Mouse (Mus musculus) heart, embryonic 11.5 days (tissue): ENCODE measurements around the gene Gm10277. TPM values are rescaled to one million over a fixed set of nuclear protein-coding genes. Genes with fewer than 3 reads are reported as not detected.

Experiments used
- ATAC-seq: fragments of 200-750 bp; cut with Nextera tagmentation; replicated peaks from 2 replicates; pipeline ENCODE4 v1.8.0; 2017; ENCODE audit warnings: moderate library complexity; ENCODE audit not compliant: insufficient number of reproducible peaks, low FRiP score, low TSS enrichment
- H3K27ac ChIP-seq: fragments of 300-500 bp; sonication (generic); 2 replicates; pipeline ENCODE4 v1.5.1; 2014; ENCODE audit warnings: mild to moderate bottlenecking, low read depth, low read length
- H3K27me3 ChIP-seq: fragments of 300-500 bp; sonication (generic); 2 replicates; pipeline ENCODE4 v1.6.1; 2014; ENCODE audit warnings: mild to moderate bottlenecking, low read length, mixed read lengths; ENCODE audit not compliant: control insufficient read depth, insufficient read depth
- H3K36me3 ChIP-seq: fragments of 300-500 bp; sonication (generic); 2 replicates; pipeline ENCODE4 v1.6.1; 2014; ENCODE audit warnings: mild to moderate bottlenecking, low read length, moderate library complexity, mixed read lengths; ENCODE audit not compliant: control insufficient read depth, insufficient read depth
- H3K4me1 ChIP-seq: fragments of 300-500 bp; sonication (generic); 2 replicates; pipeline ENCODE4 v1.6.1; 2014; ENCODE audit warnings: low read length; ENCODE audit not compliant: control insufficient read depth, insufficient read depth
- H3K4me2 ChIP-seq: fragments of 300-500 bp; sonication (generic); 2 replicates; pipeline ENCODE4 v1.6.1; 2014; ENCODE audit warnings: mild to moderate bottlenecking, moderate library complexity
- H3K4me3 ChIP-seq: fragments of 300-500 bp; sonication (generic); 2 replicates; pipeline ENCODE4 v1.5.1; 2014; ENCODE audit warnings: low read depth, low read length
- H3K9ac ChIP-seq: fragments of 300-500 bp; sonication (generic); 2 replicates; pipeline ENCODE4 v1.6.1; 2014; ENCODE audit warnings: mild to moderate bottlenecking, low read depth, low read length, moderate library complexity
- H3K9me3 ChIP-seq: fragments of 300-500 bp; sonication (generic); replicated peaks from 2 replicates; pipeline ENCODE4 v1.6.1; 2016; ENCODE audit warnings: low read length; ENCODE audit not compliant: control insufficient read depth
- WGBS: fragments of 180-500 bp; shearing (Covaris S2); extraction: QIAGEN DNeasy Blood & Tissue Kit; methylation state at CpG from one replicate; pipeline ENCODE4 v1.1.7; 2014; ENCODE audit not compliant: insufficient replicate concordance; 5-methylcytosine and 5-hydroxymethylcytosine counted together
- polyA plus RNA-seq: library from polyadenylated mRNA; unstranded; fragments of >200 nt; fragmentation: Nextera tagmentation; extraction: Ambion mirVana; gene quantifications from 2 replicates; pipeline ENCODE4 v1.2.1, GENCODE M21; 2014

The Gm10277 gene
- polyA plus RNA-seq, 1 experiment from 2014 or later = 0.87 TPM

DNA sequence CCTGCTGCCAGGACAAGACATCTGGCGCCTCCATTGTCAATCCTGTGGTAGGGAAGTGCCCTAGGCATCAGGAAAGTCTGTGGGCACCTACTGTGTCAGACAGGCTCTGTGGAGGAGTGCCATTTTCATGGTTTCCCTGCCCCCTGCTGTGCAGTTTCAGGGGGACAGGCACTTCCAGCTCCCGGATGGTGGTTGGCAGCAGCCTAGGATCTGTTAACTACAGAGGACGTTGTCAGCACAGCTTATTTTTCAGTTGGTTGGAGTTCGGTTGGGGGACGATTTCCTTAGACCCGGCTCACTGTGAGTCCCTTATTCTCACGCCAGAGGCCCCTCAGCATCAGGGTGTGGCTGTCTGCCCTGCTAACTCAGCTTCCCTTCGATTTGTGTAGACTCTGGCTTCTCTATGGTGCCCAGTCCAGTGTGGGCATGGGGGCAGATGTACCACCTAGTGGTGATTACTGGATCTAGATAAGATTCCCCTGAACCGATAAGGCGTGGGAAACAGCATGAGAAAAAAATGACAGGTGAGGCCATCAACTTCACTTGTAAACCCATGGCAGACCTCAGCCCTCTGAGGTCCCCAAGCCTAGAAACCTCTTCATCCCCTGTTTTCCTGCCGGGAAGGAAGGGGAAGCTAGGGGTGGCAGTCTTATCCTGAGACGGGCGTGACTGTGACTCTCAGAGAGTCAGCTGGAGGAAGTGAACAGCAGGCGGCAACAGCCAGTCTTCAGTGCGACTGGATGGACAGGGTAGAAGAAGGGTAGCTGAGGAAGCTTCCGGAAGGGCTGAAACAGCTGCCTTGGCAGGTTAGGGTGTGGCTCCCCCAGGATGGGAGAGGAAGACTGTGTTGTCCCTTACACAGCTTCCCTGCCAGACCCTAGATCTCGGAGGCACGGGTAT is 3.5 kb downstream of the Gm10277 start:
- H3K27ac ChIP-seq = peak overlapping the region; percentile 96
- H3K4me1 ChIP-seq = peaks cover 43% of the 10 kb centered on the region
- 42% methylated on average over 18 of the region's 18 CpGs for WGBS
- peak overlapping the region; percentile 33 for H3K4me2 ChIP-seq
- H3K9ac ChIP-seq = peak overlapping the region; percentile 23; the same call in 1 of the 2 replicates
- ATAC-seq = no peak; the same call in 1 of the 2 replicates
- no peaks in the 10 kb centered on the region for H3K9me3 ChIP-seq
- no peak overlapping the region for H3K4me3 ChIP-seq
- H3K36me3 ChIP-seq = no peaks in the 10 kb centered on the region
- no peaks in the 10 kb centered on the region for H3K27me3 ChIP-seq

GRCm38 (mm10) chr11:77783211-77783746 is 4.3 kb downstream of the Gm10277 start:
- H3K9me3 ChIP-seq = no peaks in the 10 kb centered on the region
- peak overlapping the region; percentile 28; the same call in 1 of the 2 replicates for H3K9ac ChIP-seq
- peak overlapping the region; percentile 96; the same call in 1 of the 2 replicates for H3K27ac ChIP-seq
- peak overlapping the region; percentile 31; the same call in 1 of the 2 replicates for H3K4me2 ChIP-seq
- no peak overlapping the region for H3K4me3 ChIP-seq
- no peak; the same call in 1 of the 2 replicates for ATAC-seq
- peaks cover 46% of the 10 kb centered on the region for H3K4me1 ChIP-seq
- WGBS = 55% methylated on average over 10 of the region's 10 CpGs
- H3K27me3 ChIP-seq = no peaks in the 10 kb centered on the region
- H3K36me3 ChIP-seq = no peaks in the 10 kb centered on the region

GRCm38 (mm10) chr11:77782104-77782815 is 5.3 kb downstream of the Gm10277 start:
- Histone ChIP-seq H3K9me3 (no peaks in the 10 kb centered on the region), H3K27ac (no peak overlapping the region), H3K27me3 (no peaks in the 10 kb centered on the region), H3K4me3 (no peak overlapping the region), H3K4me2 (no peak overlapping the region), H3K4me1 (peaks cover 46% of the 10 kb centered on the region), H3K9ac (no peak overlapping the region), H3K36me3 (no peaks in the 10 kb centered on the region)
- no peak for ATAC-seq
- 81% methylated on average over 7 of the region's 7 CpGs for WGBS

DNA sequence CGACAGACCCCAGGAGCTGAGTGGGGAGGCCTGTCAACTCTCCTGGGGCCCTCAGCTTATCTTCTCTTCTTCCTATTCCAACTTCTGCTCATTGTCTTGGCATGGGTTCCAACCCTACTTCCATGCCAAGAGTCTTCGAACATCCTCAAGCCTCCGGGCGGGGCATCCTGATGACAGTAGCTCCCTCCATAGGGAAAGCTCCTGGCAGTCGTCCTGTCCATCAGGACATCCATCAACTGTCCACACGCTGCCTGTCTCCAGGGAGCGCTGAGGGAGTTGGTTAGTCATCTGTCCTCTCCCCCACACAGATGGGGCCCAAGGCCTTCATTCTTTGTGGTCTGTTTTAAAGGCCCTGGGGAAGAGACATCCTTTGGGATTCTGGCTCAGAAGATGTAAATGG is 6.5 kb downstream of the Gm10277 start:
- no peaks in the 10 kb centered on the region for H3K9me3 ChIP-seq
- peaks cover 42% of the 10 kb centered on the region for H3K4me1 ChIP-seq
- no peaks in the 10 kb centered on the region for H3K36me3 ChIP-seq
- WGBS = 54% methylated on average over 7 of the region's 7 CpGs
- no peak overlapping the region for H3K4me3 ChIP-seq
- no peaks in the 10 kb centered on the region for H3K27me3 ChIP-seq
- ATAC-seq = no peak
- no peak overlapping the region for H3K4me2 ChIP-seq
- H3K9ac ChIP-seq = no peak overlapping the region
- no peak overlapping the region for H3K27ac ChIP-seq

GRCm38 (mm10) chr11:77779240-77779639 is 8.3 kb downstream of the Gm10277 start:
- Histone ChIP-seq H3K27me3 (no peaks in the 10 kb centered on the region), H3K4me3 (no peak overlapping the region), H3K9me3 (no peaks in the 10 kb centered on the region), H3K9ac (no peak overlapping the region), H3K36me3 (no peaks in the 10 kb centered on the region), H3K27ac (no peak overlapping the region), H3K4me1 (peaks cover 31% of the 10 kb centered on the region), H3K4me2 (no peak overlapping the region)
- WGBS = 30% methylated on average over 1 of the region's 1 CpGs
- ATAC-seq = no peak

GRCm38 (mm10) chr11:77777937-77778336 is 9.6 kb downstream of the Gm10277 start:
- H3K4me2 ChIP-seq = no peak overlapping the region
- no peak overlapping the region for H3K27ac ChIP-seq
- 89% methylated on average over 17 of the region's 17 CpGs for WGBS
- ATAC-seq = no peak
- H3K9me3 ChIP-seq = no peaks in the 10 kb centered on the region
- no peak overlapping the region for H3K4me3 ChIP-seq
- H3K4me1 ChIP-seq = peaks cover 18% of the 10 kb centered on the region
- no peaks in the 10 kb centered on the region for H3K27me3 ChIP-seq
- H3K36me3 ChIP-seq = no peaks in the 10 kb centered on the region
- H3K9ac ChIP-seq = no peak overlapping the region

DNA sequence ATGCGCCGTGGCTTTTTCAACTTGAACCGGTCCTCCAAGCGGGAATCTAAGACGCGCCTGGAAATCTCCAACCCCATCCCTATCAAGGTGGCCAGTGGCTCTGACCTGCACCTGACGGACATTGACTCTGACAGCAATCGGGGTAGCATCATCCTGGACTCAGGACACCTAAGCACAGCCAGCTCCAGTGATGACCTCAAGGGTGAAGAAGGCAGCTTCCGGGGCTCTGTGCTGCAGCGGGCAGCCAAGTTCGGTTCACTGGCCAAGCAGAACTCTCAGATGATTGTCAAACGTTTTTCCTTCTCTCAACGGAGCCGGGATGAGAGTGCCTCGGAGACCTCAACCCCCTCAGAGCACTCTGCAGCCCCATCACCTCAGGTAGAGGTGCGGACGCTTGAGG is 10.1 kb downstream of the Gm10277 start:
- Histone ChIP-seq H3K36me3 (no peaks in the 10 kb centered on the region), H3K4me2 (no peak overlapping the region), H3K9ac (no peak overlapping the region), H3K27me3 (no peaks in the 10 kb centered on the region), H3K4me1 (peaks cover 22% of the 10 kb centered on the region), H3K4me3 (no peak overlapping the region), H3K9me3 (no peaks in the 10 kb centered on the region), H3K27ac (no peak overlapping the region)
- no peak for ATAC-seq
- WGBS = 86% methylated on average over 17 of the region's 17 CpGs

DNA sequence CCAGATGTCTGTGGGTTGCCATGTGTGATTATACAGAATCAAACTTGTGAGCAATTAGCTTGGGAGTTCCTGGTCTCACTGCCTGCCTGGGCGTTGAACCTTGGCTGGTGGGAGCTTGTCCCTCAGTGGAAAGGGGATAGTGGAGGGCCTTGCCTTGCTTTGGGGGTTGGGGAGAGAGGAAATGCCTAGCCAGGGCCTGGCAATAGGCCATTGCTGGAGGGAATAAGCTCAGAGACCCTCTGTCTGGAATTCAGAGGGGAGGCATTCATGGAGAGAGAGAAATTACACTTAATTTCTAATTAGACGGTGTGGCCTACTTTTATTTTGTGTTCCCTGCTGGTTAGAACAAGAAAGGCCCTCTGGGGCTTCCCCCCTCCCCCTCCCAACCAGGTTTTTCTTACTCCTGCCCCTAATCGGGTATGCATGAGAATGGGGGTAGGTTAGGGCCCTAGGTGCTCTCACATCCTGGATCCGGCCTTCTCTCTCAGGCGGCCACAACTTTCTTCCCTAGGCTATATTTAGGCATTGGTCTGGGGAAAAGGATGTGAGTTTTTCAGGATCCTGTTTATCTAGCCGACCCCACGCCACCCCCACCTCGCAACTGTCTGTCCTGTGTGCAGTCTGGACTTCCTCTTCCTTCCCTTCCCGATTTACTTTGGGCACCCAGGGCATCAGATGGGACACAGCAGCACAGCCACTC is 11.7 kb downstream of the Gm10277 start:
- WGBS = 36% methylated on average over 9 of the region's 9 CpGs

More for the DNA sequence above, 11.7 kb downstream of the Gm10277 start:
- H3K9ac ChIP-seq = peak overlapping the region; percentile 30; the same call in 1 of the 2 replicates
- peak overlapping the region; percentile 57 for H3K27ac ChIP-seq
- H3K9me3 ChIP-seq = no peaks in the 10 kb centered on the region
- H3K4me2 ChIP-seq = 0 out of 2 replicates have a peak overlapping the region, but pooled peaks have one; percentile 8
- H3K36me3 ChIP-seq = no peaks in the 10 kb centered on the region
- no peak overlapping the region for H3K4me3 ChIP-seq
- ATAC-seq = no peak
- no peaks in the 10 kb centered on the region for H3K27me3 ChIP-seq
- peaks cover 29% of the 10 kb centered on the region for H3K4me1 ChIP-seq
